Mouse (Mus musculus): ENCODE measurements at regions not wholly inside any gene's neighbourhood (a gene's known extent, or its start where the extent isn't known, plus 50 kb on each side); places are given as distances from the start of the nearest gene placed in this dataset.

DNA sequence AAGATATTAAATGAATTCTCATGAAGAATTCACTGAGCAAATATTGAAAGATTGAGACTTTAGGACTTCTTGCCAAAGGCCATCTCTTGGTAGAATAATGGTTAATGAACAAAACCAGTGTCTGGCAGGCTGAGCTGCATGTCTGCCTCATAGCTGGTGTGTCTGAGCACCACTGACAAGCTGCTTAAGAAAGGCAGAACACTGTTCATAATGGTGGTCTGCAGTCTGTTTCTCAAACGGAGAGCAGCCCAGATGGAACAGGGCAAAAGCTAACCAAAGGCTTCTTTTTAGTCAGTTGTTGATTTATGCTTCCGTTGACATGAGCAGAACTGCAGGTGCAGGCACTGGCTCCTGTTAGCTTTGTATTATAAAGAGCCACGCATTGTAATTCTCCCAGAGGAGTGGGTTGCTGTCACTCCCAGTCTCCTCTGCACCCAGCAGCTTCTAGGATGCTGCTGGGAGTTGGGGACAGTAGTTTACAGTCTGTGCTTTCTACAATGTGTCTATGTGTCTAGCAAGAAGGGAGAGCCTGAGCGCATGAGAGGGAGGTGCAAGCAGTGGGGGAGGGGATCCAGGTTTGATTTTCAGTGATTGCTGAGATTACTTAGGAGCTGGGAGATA is 1084.2 kb upstream of the Luzp2 start:
- Histone ChIP-seq H3K9ac (replicated peaks) (no peak overlapping the region), H3K36me3 (no peaks in the 10 kb centered on the region), H3K4me3 (no peak overlapping the region), H3K27me3 (no peaks in the 10 kb centered on the region), H3K4me2 (replicated peaks) (no peak overlapping the region), H3K27ac (replicated peaks) (no peak overlapping the region; the same call in 1 of the 2 replicates), H3K9me3 (no peaks in the 10 kb centered on the region), H3K4me1 (peaks cover 3% of the 10 kb centered on the region; the same call in 1 of the 2 replicates)
- WGBS, result 33% methylated on average over 4 of the region's 4 CpGs
- peak; percentile 55; the same call in 1 of the 2 replicates for ATAC-seq (replicated peaks)

Data from forebrain, embryonic 15.5 days (tissue).